Mouse (Mus musculus): ENCODE measurements around the gene Rhbdl1. TPM values are rescaled to one million over a fixed set of nuclear protein-coding genes. Genes with fewer than 3 reads are reported as not detected.

Rhbdl1 gene
- total RNA-seq, 1 experiment from 2014 or later: 5.6 TPM

Other genes with a start within 250 kb of the Rhbdl1 start
- not detected for gene Gng13, start 120.1 kb downstream of the Rhbdl1 start, total RNA-seq (2023)
- 6.9 TPM for gene Chtf18, start 109.9 kb downstream of the Rhbdl1 start, total RNA-seq (2023)
- gene Rpusd1, start 109.6 kb downstream of the Rhbdl1 start, total RNA-seq (2023): 4.1 TPM
- gene Mslnl, start 101.3 kb downstream of the Rhbdl1 start, total RNA-seq (2023): not detected
- not detected for gene Msln, start 82.9 kb downstream of the Rhbdl1 start, total RNA-seq (2023)
- gene Narfl, start 63.5 kb downstream of the Rhbdl1 start, total RNA-seq (2023): 20.5 TPM
- 19.6 TPM for gene Haghl, start 51.6 kb downstream of the Rhbdl1 start, total RNA-seq (2023)
- gene Ccdc78, start 50.7 kb downstream of the Rhbdl1 start, total RNA-seq (2023): not detected
- 53.8 TPM for gene Fam173a, start 44.4 kb downstream of the Rhbdl1 start, total RNA-seq (2023)
- gene AC134908.4, start 41.6 kb downstream of the Rhbdl1 start, total RNA-seq (2023): not detected
- gene Metrn, start 40.2 kb downstream of the Rhbdl1 start, total RNA-seq (2023): 19.9 TPM
- not detected for gene Fbxl16, start 28.2 kb downstream of the Rhbdl1 start, total RNA-seq (2023)
- gene Wdr24, start 13.7 kb downstream of the Rhbdl1 start, total RNA-seq (2023): 16.9 TPM
- gene Jmjd8, start 8.4 kb downstream of the Rhbdl1 start, total RNA-seq (2023): 26.5 TPM
- 49.0 TPM for gene Stub1, start 3.9 kb downstream of the Rhbdl1 start, total RNA-seq (2023)
- gene Gm20683, start 4.5 kb upstream of the Rhbdl1 start, total RNA-seq (2023): 13.2 TPM
- gene Rhot2, start 7.6 kb upstream of the Rhbdl1 start, total RNA-seq (2023): 66.5 TPM
- 27.2 TPM for gene Wdr90, start 24.2 kb upstream of the Rhbdl1 start, total RNA-seq (2023)
- gene Mcrip2, start 31.5 kb upstream of the Rhbdl1 start, total RNA-seq (2023): 6.3 TPM
- 20.1 TPM for gene Mettl26, start 37.8 kb upstream of the Rhbdl1 start, total RNA-seq (2023)
- 7.4 TPM for gene Wfikkn1, start 43.6 kb upstream of the Rhbdl1 start, total RNA-seq (2023)
- 19.1 TPM for gene Rab40c, start 82.4 kb upstream of the Rhbdl1 start, total RNA-seq (2023)
- gene Pigq, start 107.6 kb upstream of the Rhbdl1 start, total RNA-seq (2023): 51.5 TPM
- not detected for gene Nhlrc4, start 107.7 kb upstream of the Rhbdl1 start, total RNA-seq (2023)
- gene A930017K11Rik, start 115.3 kb upstream of the Rhbdl1 start, total RNA-seq (2023): 0.21 TPM
- 33.7 TPM for gene Capn15, start 148.5 kb upstream of the Rhbdl1 start, total RNA-seq (2023)
- gene Rab11fip3, start 232.3 kb upstream of the Rhbdl1 start, total RNA-seq (2023): 18.5 TPM